Mouse (Mus musculus) embryonic fibroblast, embryonic 13.5 days (primary cell): ENCODE results near the gene Atp1a1. TPM values are rescaled to one million over a fixed set of nuclear protein-coding genes. Genes with fewer than 3 reads are reported as not detected.

Experiments
- H3K27ac ChIP-seq: 2 replicates; pipeline ENCODE4 v1.5.1; 2012; ENCODE audit warnings: low read length, control low read depth, inconsistent platforms; ENCODE audit not compliant: insufficient read depth
- H3K4me1 ChIP-seq: 2 replicates; pipeline ENCODE4 v1.6.1; 2011; ENCODE audit warnings: low read length; ENCODE audit not compliant: control insufficient read depth, insufficient read depth
- H3K4me3 ChIP-seq: 2 replicates; pipeline ENCODE4 v1.5.1; 2011; ENCODE audit warnings: mild to moderate bottlenecking, control low read depth, low read length; ENCODE audit not compliant: insufficient read depth
- CTCF ChIP-seq: IDR thresholded peaks from 2 replicates; pipeline ENCODE4 v1.5.1; 2011; ENCODE audit warnings: mild to moderate bottlenecking, control low read depth, low read length, moderate library complexity, borderline replicate concordance; ENCODE audit not compliant: insufficient read depth
- POLR2A ChIP-seq: IDR thresholded peaks from 2 replicates; pipeline ENCODE4 v1.6.1; 2011; ENCODE audit warnings: low read depth, mild to moderate bottlenecking, control low read depth, low read length, moderate library complexity
- polyA plus RNA-seq: library from polyadenylated mRNA; stranded (reverse); fragments of >200 nt; gene quantifications from 2 replicates; pipeline ENCODE4 v1.2.4, GENCODE M21; 2011; ENCODE audit warnings: low read depth; ENCODE audit not compliant: missing spikeins, insufficient read length

Gene Atp1a1
- polyA plus RNA-seq, 1 experiment, result 211 TPM

DNA sequence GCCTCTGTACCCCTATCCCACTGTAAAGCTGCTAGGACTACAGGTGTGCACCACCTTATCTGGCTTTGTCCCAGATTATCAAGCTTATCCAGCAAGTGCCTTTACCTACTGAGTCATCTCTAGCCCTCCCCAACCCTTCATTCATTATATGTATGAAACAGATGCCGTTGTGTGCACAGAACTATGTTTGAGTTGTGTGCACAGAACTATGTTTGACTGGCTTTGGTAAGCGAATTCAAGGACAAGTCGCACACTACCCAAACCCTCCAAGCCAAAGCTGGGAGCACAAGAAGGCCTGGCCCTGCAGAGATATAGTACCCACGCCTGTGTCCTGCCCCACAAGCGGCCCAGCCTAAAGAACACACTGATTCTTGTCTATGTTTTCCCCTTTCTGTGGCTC, 42.5 kb downstream of the Atp1a1 start:
- no peak overlapping the region for H3K27ac ChIP-seq
- no peak for TF ChIP-seq POLR2A
- no peak for TF ChIP-seq CTCF

DNA sequence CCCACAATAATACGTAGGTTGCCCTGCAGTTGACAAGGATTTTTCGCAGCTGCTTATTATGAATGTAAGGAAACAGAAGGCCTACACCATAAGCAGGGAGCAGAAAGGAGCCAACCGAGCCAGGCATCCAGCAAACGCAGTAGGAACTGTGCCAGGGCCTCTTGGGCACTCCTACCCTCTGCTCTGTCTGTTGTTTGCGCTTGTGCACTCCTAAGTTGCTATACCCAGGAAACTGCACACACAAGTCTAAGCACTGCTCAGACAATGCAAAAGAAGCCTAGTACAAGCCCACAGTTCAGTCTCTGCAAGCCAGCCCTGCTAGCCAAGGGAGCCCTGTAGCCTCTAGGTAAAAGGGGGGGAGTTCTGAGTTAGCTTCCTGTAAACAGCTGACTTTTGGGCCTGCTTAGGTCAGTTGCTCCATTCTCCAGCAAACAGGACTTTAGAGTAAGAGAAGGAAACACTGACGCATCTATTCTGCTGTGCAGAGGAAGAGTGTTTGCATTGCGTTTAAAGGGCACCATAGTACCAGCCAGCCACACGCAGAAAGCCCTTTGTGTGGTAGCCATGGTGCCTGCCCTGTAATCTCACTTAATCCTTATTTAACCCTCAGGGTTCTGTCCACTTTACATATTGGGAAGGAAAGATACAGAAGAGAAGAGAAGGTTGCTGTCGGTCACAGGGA, 43.5 kb downstream of the Atp1a1 start:
- TF ChIP-seq CTCF, result no peak
- TF ChIP-seq POLR2A, result no peak
- no peak overlapping the region for H3K27ac ChIP-seq
- H3K4me1 ChIP-seq, result no peaks in the 10 kb centered on the region
- H3K4me3 ChIP-seq, result no peak overlapping the region

More for the DNA sequence above, 42.5 kb downstream of the Atp1a1 start:
- Histone ChIP-seq H3K4me3 (no peak overlapping the region), H3K4me1 (no peaks in the 10 kb centered on the region)

DNA sequence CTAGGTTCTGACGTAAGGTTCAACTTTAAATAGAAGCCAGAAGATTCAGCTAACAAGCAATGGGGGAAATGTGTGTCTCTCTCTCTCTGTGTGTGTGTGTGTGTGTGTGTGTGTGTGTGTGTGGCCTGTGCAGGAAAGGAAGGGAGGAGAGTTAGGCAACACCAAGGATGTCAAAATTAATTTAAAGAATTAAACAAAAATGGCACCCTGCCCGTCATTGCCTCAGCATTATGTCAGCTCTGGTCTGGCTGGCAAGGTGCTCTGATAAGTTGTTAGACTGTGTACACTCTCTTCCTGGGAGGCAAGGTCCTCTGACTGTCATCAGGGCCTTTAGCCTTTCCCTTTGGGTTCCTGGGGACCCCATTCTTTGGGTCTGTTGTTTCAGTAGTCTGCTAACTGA, 47.8 kb downstream of the Atp1a1 start:
- Histone ChIP-seq H3K4me3 (no peak overlapping the region), H3K4me1 (no peaks in the 10 kb centered on the region), H3K27ac (no peak overlapping the region)
- TF ChIP-seq POLR2A (no peak), CTCF (no peak)

DNA sequence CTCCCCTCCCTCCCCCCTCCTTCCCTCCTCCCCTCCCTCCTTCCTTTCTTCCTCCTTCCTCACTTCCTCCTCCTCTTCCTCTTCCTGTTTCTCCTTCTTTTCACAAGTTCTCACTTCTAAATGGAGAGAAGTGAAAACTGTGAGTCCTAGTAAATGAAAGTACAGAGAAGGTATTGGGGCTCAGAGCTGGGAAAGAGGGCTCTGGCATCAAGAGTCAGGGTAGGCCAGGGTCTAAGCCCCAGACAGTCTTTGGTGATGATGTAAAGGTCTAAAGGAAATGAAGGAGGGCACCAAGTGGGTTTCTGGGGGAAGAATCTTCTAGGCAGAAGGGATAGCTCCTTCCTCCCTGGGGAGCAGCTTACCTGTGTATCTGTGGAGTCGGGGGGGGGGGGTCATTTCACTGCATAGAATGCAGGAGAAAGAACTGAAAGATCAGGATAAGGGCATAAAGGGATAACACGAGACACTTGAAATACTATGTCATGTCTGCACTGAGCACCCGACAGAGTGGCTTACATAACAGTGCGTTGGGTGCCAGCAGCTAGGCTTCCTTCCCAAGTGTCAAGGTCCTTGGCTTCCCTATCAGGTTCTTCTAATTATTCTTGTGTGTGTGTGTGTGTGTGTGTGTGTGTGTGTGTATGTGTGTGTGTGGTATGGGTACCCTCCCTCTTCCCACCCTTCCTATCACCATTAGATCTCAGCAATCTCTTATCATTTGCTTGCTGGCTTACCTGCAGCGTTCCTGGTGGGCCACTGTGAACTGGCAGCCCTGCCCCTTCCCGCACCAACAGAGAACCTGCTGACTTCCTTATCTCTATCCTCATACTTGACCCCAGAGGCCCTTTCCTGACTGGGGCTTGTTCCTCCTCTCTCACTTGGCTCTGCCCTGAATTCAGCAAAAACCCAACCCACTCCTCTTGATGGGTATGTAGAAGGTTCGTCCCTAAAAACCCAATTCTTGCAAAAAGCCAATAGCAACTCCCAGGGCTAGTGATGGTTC, 51.6 kb downstream of the Atp1a1 start:
- TF ChIP-seq POLR2A, result no peak
- TF ChIP-seq CTCF, result no peak
- no peaks in the 10 kb centered on the region for H3K4me1 ChIP-seq
- H3K4me3 ChIP-seq, result no peak overlapping the region
- H3K27ac ChIP-seq, result no peak overlapping the region

DNA sequence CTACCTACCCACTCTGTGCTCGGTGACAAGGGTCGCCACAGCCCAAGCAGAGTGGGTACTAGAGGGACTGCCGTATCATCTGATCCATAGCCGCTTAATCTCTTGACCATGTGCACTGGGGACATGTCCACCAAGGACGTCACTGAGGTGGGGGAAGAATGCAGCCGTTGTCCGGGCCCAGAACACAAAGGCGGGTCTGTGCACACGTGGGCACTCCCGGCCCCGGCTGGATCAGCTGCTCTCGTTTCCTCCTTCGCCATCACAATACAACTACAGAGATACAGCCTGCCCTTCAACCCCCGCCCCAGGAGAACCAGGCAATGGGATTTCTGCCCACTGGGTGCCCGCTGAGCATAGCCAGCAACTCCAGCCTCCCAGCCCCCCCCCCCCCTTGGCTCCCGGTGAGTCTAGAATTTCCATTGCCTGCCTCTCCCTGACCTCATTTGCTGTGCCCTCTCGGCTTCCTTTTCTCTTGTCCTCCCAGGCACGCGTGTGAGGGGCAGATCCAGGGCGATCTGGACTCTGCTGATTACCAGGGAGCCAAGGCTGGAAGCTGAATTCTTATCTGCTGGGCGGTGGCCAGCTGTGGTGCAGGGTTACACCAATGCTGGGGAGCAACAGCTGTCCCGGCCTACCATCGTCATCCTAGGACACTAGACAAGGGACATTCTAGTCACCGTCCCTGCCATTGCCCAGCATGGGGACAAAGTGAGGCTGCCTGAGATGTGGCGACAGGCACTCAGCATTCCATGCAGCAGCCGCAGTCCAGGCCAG, 52.8 kb downstream of the Atp1a1 start:
- no peaks in the 10 kb centered on the region for H3K4me1 ChIP-seq
- H3K27ac ChIP-seq, result no peak overlapping the region

DNA sequence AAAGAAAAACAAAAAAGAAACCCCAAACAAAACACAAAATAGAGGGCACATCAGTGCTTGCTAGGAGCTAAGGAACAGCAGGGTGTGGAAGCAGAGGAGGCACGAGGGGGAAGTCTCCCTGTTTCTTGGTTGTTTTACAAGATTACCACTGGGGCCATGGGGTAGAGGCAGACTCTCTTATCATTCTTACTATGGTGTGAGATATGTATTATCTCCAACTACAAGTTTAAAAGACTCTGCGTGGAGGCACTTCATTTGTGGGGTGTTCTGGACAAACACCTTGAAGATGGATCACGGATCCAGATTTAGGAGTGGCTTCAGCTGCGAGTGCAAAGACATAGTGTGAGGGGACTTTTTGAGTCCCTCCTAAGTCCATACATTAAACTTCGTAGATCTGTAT, 54.7 kb downstream of the Atp1a1 start:
- H3K27ac ChIP-seq, result no peak overlapping the region
- no peak for TF ChIP-seq CTCF
- no peak for TF ChIP-seq POLR2A
- no peaks in the 10 kb centered on the region for H3K4me1 ChIP-seq
- H3K4me3 ChIP-seq, result no peak overlapping the region

More for the DNA sequence above, 52.8 kb downstream of the Atp1a1 start:
- TF ChIP-seq CTCF (no peak), POLR2A (no peak)
- H3K4me3 ChIP-seq, result no peak overlapping the region

DNA sequence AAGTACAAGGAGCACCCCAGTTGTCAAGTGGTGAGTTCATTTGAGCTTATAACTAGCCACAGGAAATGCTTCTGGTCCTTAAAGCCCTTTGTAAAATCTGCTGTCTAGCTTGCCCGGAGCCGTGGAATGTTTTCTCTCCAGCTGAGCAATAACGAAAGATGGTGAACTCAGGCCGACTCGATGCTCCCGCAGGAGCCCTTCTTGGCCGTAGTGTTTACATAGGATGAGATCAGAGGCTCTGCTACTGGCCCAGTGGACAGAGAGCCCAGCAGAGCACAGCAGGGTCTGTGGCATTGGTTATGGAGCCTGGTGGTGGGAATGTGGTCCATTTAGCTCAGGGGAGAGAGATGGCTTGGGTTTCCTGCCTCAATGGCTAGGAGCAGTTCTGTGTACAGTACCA, 60.4 kb downstream of the Atp1a1 start:
- TF ChIP-seq POLR2A, result no peak
- TF ChIP-seq CTCF, result no peak
- Histone ChIP-seq H3K4me1 (peaks cover 3% of the 10 kb centered on the region; the same call in 1 of the 2 replicates), H3K27ac (peak overlapping the region; percentile 51; the same call in 1 of the 2 replicates), H3K4me3 (no peak overlapping the region)

DNA sequence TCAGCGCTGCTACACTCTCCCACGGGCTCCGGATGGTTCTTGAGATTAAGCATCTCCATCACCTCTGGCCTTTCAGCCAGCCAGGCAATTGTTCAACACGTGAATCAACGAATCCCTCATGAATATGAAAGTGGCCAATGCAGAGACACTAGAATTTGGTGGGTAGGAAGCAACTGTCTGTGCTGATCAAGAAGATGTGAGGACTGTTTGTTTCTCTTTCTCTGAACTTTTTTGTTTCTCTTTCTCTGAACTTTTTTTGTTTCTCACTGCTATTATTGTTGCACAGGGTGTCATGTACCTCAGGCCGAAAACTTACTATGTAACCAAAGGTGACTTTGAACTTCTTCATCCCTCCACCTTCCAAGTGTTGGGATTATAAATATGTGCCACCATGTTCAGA, 62.9 kb downstream of the Atp1a1 start:
- H3K27ac ChIP-seq, result no peak overlapping the region
- H3K4me3 ChIP-seq, result no peak overlapping the region
- TF ChIP-seq POLR2A (no peak), CTCF (no peak)
- peaks cover 3% of the 10 kb centered on the region; the same call in 1 of the 2 replicates for H3K4me1 ChIP-seq

DNA sequence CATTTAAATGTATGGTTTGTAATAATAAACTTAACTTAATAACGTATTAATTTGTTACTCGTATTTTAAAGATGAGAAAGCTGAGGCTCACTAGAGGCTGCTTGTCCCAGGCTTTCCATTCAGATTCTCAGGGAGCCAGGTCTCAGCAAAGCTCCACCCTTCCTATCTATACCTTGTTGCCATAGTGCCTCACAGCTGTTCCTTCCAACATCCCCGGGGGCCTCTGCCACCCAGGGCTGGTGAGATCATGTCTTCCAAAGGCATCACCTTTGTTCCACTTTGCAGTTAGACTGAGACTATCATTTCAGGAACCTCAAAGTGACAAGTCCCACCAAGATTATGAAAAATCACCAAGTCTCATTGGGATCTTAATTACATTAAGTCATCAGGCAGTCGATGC, 63.9 kb downstream of the Atp1a1 start:
- Histone ChIP-seq H3K4me1 (peaks cover 3% of the 10 kb centered on the region; the same call in 1 of the 2 replicates), H3K27ac (no peak overlapping the region), H3K4me3 (no peak overlapping the region)
- no peak for TF ChIP-seq CTCF
- no peak for TF ChIP-seq POLR2A

DNA sequence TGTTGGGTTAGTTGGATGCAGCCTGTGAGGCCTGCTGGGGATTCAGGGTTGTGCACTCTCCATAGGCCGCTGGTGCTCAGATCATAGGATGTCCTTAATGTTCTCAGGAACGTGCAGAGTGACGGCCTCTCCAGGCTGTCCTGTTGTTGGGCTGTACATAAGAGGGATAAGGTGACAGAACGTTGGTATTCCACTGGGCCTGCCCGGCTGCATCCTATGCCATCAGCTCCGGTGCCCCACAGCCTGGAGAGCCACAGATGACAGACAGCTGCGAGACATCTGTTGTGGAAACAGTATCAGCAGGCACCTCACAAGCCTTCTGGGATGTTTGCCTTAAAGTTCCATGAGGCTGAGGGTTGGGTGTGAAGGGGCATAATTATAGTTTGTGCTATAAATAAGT, 68.2 kb downstream of the Atp1a1 start:
- no peak overlapping the region for H3K4me3 ChIP-seq
- TF ChIP-seq POLR2A (no peak), CTCF (no peak)

More for the DNA sequence above, 68.2 kb downstream of the Atp1a1 start:
- Histone ChIP-seq H3K27ac (no peak overlapping the region), H3K4me1 (no peaks in the 10 kb centered on the region)
